In the genomic region with DNA sequence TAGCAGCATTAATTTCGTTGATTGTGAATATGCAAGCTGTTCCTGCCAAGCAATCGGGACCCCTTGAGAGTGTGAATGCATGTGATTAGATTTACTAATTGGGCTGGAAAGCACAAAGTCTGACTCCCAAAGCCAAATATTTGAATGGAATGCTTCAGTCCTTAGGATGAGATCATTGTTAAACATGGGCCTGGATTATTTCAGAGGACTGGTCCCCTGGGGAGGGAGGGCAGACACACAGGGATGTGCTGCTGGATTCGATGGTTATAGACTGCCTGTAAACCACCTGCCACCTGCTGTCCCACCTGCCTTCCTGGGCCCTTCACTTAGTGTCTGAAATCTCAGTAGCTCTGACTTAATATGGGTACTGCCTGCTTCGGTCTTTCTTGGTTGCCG, we compare ENCODE assay signal across 10 mouse cellular contexts.
DNase-seq lines count a peak whose midpoint lies in the region; ATAC-seq lines count a peak whose summit lies in the region.
"Had no signal": no experiment of that assay in that cellular context is flagged by ENCODE, and none has a peak within 500 bp of the region (broad histone marks: within the 10 kb centered on the region; RNA-seq: fewer than 3 reads in every experiment).

No protein-coding gene starts in this region.

- intact Hi-C loops in left cerebral cortex, postnatal 4 days (cut with DNase I): no loop called here

- H3K36me3 ChIP-seq in hindbrain, embryonic 12.5 days: no peaks in the 10 kb centered on the region
- H3K36me3 ChIP-seq: stomach, embryonic 15.5 days had no signal

- ATAC-seq in hindbrain, embryonic 12.5 days (ENCODE audit: low FRiP score): peak; percentile 89

- no peaks in the 10 kb centered on the region for H3K9me3 ChIP-seq in hindbrain, embryonic 12.5 days (replicated peaks)
- H3K9me3 ChIP-seq: stomach, embryonic 15.5 days had no signal

- DNase-seq in cerebellum, postnatal 14 days: peak; percentile 57 to 62
- no peak for DNase-seq in cerebellum, adult 18-20 months
- peak; percentile 71 for DNase-seq in left cerebral cortex, postnatal 4 days
- DNase-seq in left cerebral cortex, adult 11 months (ENCODE audit: low spot score): no peak
- DNase-seq in retina, embryonic 14.5 days (ENCODE audit: low spot score): peak; percentile 55
- no peak for DNase-seq in lung, postnatal 25 days (ENCODE audit: low spot score)
- DNase-seq in frontal cortex, adult 2 months (ENCODE audit: extremely low spot score in 1 of 2, low spot score in 1 of 2): no peak
- DNase-seq: lung, adult 18-20 months had no signal

- H3K4me3 ChIP-seq in hindbrain, embryonic 12.5 days: no peak overlapping the region
- H3K4me3 ChIP-seq: stomach, embryonic 15.5 days had no signal

- WGBS in hindbrain, embryonic 12.5 days: 47% methylated on average over 5 of the region's 5 CpGs

- peaks cover 8% of the 10 kb centered on the region for H3K4me1 ChIP-seq in hindbrain, embryonic 12.5 days
- H3K4me1 ChIP-seq: stomach, embryonic 15.5 days had no signal

- H3K27ac ChIP-seq in hindbrain, embryonic 12.5 days: no peak overlapping the region; the same call in 1 of the 2 replicates
- H3K27ac ChIP-seq: stomach, embryonic 15.5 days had no signal

- H3K27me3 ChIP-seq in hindbrain, embryonic 12.5 days: no peaks in the 10 kb centered on the region
- H3K27me3 ChIP-seq: stomach, embryonic 15.5 days had no signal

- H3K4me2 ChIP-seq in hindbrain, embryonic 12.5 days (replicated peaks): no peak overlapping the region
- H3K4me2 ChIP-seq: stomach, embryonic 15.5 days had no signal

- H3K9ac ChIP-seq in hindbrain, embryonic 12.5 days: no peak overlapping the region
- H3K9ac ChIP-seq: stomach, embryonic 15.5 days had no signal

Comparison
In these comparisons a context has a peak if more than half of its experiments do, and no peak if none do; other contexts are left out.
1. DNase-seq: peak in cerebellum, postnatal 14 days (2 of 2), left cerebral cortex, postnatal 4 days (single experiment) and retina, embryonic 14.5 days (single experiment); none in cerebellum, adult 18-20 months (0 of 2), left cerebral cortex, adult 11 months (single experiment), lung, postnatal 25 days (single experiment) and frontal cortex, adult 2 months (0 of 2).